Mouse (Mus musculus) gastrocnemius, adult 18-20 months (tissue): ENCODE measurements at regions not wholly inside any gene's neighbourhood (a gene's known extent, or its start where the extent isn't known, plus 50 kb on each side); places are given as distances from the start of the nearest gene placed in this dataset.

Experiments used
- DNase-seq: peaks from one replicate; pipeline ENCODE4 v3.0.0; 2021; ENCODE audit warnings: low spot score

DNA sequence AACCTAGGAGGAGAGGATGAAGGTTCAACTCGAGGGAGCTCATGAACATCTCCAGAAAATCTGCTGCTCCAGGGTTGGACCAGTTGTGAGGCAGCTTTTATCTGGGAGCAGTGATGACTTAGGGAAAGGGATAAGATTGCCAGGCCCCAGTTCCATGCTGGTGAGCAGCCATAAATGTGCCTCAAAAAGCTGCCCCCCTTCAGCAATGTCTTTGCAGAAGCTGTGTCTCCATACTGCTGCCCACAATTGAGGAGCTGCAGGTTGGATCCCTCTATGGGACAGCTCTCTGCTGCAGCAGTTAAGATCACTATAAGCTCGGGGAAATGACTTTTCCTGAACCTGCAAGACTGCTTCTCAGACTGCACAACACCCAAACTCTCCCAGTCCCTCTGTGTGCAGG, 543.7 kb downstream of the Nfib start:
- no peak for DNase-seq

DNA sequence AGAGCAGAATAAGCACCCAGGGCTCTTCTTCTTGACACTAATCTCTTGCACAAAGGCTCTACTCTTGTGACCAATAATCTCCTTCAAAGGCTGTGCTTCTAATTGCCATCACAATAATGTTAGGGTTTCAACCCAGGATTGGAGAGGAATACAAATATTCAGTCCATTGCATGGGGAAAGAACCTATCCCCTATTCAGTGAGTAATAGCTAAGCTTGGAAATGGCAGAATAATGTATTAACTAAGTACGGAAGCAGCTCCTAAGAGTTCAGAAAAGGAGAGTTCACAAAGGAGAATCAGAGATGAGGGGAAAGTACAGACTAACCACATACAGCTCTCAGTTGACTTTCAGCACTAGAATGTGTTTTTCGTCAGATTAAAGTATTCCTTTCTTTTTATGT, 544.3 kb downstream of the Nfib start:
- DNase-seq = no peak

DNA sequence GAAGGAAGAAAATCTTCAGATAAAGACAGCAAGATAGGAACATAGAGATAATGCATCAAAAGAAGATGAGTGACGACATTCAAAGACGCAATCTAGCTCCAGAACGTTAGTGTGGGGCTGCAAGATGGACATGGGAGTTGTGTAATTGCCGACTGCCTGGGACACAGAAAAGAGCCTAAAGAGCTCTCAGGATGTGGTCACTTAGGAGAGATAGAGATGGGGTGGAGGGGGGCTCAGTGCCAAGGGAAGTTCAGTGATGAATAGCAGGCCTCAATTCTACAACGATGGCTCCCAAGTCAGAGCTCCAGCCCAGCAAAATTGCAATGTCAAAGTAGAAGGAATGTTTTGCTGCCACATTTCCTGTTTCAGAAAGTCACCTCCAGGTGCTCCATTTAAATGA, 545.3 kb downstream of the Nfib start:
- DNase-seq = no peak

DNA sequence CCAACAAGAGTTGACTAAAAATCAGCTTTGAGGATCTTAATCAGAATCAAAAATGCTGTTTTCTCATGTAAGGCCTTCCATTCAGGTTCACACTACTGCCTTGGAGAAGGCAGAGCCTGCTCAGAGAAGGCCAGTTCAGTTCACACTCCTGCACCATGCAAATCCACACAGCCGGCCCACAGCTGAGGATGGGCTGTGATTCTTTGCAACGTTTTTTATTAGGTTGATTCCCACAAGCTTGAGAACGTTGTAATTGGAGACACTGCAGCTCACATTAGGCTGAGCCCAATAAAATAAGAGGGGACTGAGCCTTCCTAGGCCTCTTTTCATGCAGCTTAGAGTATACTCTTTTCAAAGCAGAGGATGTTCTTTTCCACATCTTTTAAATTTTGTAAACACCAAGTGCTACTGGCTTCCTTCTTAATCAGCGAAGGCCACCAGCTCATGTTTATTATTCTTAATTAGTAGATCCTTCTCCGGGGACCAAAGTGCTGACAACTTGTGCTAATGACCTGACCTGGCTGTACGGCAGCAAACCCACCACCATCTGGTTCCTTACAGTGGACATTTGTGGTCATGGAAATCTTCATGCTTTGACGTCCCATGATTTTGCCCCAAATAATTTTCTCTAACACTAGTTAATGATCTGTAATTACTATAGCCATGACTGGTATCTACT, 549.8 kb downstream of the Nfib start:
- DNase-seq = no peak

DNA sequence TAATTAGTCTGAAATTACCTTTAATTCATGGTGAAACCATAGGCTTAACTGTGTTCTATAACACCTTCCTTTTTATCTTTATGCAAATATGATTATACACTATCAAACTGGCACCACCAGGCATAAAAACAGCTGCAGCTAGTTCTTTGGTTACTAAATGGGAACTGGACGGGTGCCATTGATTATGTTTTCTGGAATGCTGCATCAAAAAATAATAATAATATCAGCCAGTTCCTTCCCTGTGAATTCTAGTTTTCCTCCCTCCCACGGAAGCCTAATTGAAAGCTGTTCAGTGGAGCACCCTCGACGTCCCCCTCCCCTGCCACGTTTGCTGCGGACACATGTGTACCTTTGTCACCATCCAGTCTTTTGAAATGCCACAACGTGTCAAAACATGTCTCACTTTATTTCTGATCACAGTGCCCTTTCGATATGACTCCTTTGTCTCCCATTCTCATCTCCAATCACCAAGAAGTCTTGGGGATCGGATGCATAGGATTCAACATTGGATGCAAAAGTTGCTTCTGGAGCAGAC, 551.5 kb downstream of the Nfib start:
- no peak for DNase-seq

DNA sequence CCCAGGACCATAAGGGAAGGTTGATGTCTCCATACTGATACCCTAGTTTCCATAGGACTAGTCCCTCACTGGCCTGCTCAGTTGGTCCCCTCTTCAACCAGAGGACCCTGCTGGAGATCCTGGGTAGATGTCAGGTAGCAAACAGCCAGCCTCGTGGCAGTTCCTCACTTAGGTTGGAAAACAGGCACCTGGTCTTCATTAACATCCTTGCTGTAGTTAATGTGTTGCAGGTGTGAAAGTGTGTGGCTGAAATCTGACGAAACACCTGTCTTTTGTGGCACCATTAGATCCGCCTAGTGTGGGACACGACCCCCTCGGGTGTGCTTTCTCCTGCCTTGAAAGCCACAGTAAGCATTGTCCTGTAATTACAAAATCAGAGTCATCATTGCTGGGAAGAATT, 551.9 kb downstream of the Nfib start:
- no peak for DNase-seq

DNA sequence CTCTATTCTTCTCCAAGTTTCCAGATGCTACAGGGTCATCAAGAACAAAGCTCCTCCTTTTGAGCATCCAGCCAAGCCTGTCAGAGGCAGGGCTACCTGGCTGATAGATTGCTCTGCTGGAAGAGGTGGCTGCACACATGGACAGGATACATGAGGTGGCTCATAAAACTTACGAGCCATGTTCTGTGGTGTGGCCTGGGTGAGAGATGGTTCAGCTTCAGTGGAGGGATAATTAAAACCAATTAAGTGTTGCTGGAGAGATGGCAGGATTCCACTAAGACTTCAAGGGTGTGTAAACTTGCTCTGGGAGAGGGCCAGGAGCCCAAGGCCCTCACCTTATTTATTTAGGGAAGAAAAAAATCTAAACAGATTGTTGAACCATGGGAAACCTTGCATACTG, 555.6 kb downstream of the Nfib start:
- DNase-seq = no peak

DNA sequence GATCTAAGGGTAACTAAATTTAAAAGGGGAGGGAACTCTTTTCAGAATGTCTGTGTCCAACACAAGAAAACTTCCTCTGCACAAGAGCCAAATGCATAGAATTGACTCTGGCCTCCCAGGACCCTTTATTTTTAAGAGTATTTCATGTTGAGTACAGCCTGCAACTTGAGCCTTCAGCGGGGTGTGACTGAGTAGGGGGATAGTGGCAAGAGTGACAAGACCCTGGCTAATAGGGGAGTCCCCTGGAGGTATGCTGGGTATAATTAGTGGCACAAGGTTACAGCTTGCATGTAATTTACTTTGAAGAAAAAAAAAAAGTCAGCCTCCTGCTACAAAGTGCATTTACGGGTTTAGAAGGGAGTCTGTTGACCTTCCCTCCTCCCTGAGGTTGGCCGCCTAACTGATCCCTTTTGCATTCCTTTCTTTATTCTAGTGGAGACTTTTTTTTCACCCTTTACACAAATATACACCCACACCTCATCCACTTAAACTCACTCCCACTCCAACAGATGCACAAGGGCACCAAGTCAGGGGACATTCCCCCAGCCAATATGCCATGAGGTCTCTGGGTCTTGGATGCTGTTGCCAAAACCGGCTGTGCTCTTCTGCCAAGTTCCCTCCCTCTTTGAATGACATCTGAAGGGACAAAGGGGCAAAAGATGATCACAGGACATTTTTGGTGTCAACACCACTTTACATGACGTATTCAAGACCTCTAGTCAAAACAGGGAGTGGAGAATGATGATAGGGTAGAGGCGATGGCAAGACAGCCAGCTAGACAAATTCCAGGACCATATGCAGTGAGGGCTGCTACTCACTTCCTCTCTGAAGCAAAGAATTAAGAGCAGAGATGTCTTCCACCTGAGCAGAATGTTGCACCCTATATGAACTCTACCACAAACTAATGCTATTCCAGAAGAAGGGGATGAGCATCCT, 557.2 kb downstream of the Nfib start:
- no peak for DNase-seq

DNA sequence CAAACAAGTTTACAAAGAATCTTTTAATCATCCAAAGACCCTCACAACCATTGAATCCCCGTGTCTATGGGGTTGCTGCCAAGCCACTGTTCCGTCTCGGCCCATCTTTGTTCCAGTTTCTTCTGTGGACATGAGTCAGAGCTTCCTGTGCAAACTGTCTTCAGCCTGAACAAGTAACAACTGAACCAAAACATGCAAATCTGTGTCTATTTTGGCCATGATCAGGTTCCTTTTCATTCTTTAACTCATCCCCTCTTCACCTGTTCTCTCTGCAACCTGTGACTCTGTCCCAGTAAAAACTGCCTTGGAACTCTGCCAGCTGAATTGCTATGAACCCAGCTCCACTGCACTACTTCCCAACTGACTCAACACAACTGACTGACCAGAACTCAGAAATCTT, 563.2 kb downstream of the Nfib start:
- DNase-seq = no peak

DNA sequence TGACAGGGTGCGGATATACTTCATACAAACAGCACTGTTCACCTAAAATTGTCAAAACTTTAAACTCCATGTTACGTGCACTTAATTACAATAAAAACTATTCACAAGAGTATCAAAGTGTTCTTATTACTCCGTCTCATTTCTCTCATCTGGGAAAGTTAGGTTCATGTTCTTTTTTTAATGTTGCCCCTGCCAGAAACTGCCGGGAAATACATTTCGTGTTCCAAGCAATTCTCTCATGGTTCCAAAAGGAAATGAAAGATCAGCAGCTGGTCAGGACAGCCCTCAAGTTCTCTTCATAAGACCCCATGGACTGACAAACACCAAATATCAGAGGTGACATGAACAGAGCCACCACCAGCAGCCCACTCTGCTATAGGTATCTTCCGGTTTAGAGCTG, 565.7 kb downstream of the Nfib start:
- peak; percentile 38 for DNase-seq

DNA sequence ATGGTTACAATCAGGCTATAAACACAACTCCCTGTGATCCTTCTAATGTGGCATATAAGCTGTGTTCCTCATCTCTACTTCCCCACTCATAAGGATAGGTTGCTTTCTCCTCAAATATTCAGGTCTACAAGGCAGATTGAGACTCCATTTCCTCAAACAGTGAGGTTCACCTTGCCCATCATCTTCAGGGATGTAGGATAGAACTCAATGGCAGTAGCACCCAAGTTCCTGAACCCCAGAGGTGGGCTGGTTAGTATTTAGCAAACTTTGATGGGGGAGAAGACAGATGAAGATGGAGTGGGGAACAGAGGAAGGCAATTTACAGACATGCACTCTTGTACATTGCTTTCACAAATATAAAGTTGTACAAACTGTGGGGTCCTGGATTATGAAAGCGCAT, 566.5 kb downstream of the Nfib start:
- no peak for DNase-seq

DNA sequence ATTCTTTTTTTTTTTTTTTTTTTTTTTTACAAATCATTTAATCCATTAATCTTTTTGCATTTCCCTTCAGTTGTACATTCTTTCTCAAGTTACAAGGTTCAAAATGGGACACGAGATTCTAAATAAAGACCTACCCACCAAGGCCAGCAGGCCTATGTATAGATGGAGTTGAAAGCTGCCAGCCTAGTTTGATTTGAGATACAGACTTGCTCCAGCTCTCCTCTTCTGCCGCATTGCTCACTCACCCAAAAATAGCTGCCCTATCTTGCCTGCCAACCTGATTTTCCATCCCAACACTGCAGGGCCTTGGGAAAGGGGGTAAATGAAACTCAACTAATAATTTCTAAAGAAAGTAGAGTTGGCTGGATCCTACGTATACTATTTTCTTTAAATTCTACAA, 572.7 kb downstream of the Nfib start:
- peak; percentile 73 for DNase-seq

DNA sequence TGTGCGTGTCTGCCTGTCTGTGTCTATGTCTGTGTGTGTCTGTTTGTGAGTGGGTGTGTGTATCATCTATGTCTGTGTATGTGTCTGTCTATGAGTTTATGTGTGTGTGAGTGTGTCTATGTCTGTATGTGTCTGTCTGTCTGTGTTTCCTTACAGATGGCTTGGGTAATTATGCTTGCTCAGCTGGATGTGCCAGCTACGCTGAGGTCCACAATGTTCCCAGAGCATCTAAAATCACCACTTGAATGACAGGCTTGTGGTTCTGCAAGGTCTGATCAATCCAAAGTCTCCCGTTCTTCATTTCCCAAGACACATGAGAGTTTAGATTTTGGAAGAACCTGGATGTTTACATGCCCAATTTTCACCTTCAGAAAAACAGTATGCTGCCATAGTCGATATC, 573.2 kb downstream of the Nfib start:
- peak; percentile 31 for DNase-seq

DNA sequence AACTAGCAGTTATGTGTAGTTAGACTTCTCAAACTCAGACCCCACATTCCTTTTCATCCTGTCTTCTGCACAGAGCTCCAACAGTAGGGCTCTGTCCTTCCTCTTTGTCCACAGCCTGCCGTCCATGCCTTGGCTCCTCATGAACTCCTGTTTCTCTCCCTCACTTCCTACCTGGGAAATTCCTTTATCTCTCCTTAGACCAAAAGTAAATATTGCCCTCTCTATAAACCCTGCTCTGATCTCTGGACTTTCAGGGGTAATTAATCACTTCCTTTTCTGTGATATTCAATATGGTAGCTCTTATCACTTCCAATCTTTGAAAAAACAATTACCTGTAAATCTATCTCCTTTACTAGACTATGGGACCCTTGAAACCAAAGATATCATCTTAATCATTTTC, 576.1 kb downstream of the Nfib start:
- no peak for DNase-seq

DNA sequence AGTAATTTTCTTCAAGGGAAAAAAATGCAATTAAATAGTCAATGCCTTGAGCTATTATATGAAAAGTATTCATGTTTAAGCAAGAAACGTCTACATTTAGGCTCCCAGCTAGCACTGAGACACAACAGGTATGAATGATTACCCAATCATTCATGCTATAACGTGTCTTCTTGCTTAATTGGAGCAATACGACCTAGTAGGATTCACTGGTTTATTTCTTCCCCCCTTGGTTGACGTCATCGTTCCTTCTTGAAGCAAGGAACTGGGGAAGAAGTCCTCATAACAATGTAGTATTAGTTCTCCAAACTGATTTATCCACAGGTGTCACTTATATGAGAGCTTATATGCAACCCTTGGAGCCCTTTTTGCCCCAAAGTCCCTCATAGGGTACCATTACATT, 581.8 kb downstream of the Nfib start:
- DNase-seq = no peak

DNA sequence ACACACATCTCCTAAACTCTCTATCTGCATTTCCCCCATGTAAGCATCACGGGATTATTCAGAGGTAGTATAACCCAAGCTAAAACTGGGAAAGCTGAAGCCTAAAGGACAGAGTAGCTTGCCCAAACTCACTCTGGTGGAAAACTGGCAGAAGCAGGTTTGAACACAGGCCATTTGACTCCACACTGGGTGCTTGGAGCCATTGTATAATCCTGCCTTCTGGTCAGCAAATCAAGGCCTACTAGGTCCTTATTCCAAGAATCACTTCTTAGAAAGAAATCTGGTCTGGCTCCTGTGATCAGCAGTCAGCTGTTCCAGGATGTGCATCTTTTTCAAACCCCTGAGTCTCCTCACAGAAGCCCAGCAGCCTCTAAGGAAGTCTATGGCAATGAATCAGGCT, 582.4 kb downstream of the Nfib start:
- no peak for DNase-seq

DNA sequence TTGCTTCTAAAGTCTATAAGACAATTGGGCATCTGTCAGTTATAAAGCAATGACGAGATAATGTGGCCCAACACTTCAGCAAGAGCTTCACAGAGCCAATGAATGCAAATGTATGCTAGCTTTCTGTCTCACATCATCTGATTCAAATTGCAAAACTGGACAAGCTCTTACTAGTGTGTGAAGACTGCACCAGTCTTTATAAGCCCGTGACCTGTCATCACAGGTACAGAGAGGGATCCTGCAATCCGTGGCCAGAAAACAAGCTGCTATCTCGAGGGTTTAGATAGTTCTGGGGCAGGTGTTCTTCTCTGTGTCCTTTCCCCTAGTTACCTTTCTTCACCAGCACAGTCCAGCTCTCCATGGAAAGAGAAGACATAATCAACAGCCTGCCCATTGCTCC, 584.8 kb downstream of the Nfib start:
- no peak for DNase-seq

DNA sequence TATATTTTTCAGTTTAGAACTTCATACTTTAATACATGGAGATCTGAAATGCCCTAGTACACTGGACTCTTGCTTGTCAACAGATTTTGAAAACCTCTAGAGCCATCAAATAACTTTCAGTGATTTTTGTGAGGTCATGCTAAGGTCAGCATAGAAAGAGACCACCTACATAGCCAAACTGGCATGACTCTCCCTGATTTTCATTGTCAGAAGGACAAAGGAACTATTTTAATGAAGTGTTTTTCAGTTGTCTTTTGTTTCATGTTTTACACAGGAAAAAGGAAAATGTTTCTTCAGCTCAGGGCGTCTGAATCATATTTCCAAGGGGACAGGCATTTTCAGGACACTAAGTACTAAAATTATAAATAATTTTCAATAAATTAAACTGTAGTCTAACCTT, 585.2 kb downstream of the Nfib start:
- DNase-seq = no peak

DNA sequence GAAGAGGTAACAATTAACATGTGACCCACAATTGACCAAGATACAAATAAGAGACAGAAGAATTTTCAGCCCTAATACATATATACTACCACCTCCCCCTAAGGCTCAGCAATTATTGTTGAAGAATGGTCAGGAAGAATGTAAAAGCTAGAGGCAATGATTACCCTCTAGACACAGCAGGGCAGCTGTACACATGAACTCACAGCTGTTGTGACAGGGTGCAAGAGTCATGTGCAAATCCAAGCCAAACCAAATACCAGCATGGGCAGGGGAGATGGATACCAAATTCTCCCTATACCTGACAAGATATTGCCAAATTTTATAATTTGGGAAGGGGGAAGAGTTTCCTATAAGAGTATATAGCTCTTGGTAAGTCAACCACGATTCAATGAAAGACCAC, 603.7 kb downstream of the Nfib start:
- no peak for DNase-seq

DNA sequence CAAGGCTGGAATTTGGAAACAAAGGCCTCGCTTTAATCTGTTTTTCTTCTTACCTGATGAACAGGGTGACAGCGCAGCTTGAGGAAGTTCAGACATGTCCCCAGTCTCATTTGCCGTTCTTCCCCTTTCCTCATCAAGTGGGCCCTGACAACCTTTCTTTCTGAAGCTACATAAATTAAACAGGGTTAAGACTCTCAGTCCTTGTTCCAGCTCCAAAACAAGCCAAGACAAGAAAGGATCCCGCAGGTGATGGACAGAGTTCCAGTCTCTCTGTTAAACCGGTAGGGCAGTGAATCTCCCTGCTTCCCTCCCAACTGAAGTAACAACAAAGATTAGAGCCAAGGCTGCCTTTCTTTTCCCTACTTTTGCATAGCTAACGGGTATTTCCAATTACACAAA, 605.6 kb downstream of the Nfib start:
- no peak for DNase-seq

DNA sequence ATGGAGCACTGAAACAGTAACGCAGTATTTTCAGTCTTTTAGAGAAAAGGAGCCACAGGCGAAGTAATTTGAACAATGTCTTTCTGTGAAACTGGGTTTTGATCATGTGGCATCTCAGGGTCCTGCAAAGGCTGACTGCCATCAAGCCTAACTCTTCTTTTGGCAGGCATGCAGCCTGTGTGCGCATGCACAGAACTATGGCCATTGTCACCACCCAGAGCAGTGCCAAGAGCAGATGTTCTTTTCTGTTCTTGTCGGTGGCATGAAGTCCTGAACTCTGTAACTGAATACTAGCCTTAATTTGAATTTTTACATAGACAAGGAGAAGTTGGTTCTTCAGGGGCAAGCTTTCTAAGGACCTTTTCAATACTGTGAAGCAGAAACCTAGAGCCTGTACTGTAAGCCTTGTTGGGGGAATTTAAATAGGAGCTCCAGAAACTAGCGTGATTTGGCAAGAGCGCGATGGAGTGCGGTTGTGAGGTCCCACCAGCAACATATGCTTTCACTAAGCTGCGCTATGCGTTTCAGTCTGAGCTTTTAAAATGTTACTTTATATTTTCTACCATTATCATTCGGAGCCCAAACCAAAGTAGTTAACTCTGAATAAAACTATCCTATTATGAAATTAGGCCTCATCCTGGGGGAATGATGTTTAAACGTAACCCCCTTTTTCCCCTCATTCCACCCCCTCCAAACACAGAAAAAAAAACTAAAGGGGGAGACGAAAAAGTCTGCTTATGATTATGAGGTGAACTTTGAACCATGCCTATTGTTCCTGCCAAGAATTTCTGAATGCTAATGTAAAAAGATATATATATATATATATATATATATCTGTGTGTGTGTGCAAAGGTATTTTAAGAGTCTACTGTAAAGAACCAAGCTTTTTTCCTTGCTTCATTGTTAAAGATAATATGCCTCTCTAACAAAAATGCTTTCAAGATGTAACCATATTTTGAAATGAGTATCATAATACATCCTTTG, 606.3 kb downstream of the Nfib start:
- DNase-seq = no peak
